Mouse (Mus musculus) forebrain, embryonic 13.5 days (tissue): ENCODE measurements around the gene Klf6. TPM values are rescaled to one million over a fixed set of nuclear protein-coding genes. Genes with fewer than 3 reads are reported as not detected.

Source experiments
- microRNA-seq: library from miRNA; unstranded; fragments of <30 nt; microRNA quantifications from one replicate; pipeline ENCODE4, GENCODE M21; 2016
- polyA plus RNA-seq: library from polyadenylated mRNA; unstranded; fragments of >200 nt; fragmentation: Nextera tagmentation; extraction: Ambion mirVana; gene quantifications from 2 replicates; pipeline ENCODE4 v1.2.1, GENCODE M21; 2015

The Klf6 gene
- polyA plus RNA-seq, 1 experiment from 2014 or later = 63.5 TPM

Small RNA genes lying within 50 kb of the gene (microRNA-seq; reads per million reads assigned to microRNA genes)
- gene Gm26043 = not detected
